Mouse (Mus musculus) C2C12 (cell line): Measurements from ENCODE around the gene Hsd17b13.

Source experiments
- CTCF ChIP-seq: IDR thresholded peaks from one replicate; pipeline ENCODE4 v1.5.1; 2011; ENCODE audit not compliant: control insufficient read depth, insufficient read depth, insufficient read length
- FOSL1 ChIP-seq: IDR thresholded peaks from one replicate; pipeline ENCODE4 v1.8.0; 2011; ENCODE audit warnings: mild to moderate bottlenecking, low read length; ENCODE audit not compliant: poor library complexity, insufficient read depth, severe bottlenecking
- MAX ChIP-seq: IDR thresholded peaks from one replicate; pipeline ENCODE4 v1.6.1; 2011; ENCODE audit warnings: mild to moderate bottlenecking, control low read depth
- MYOD1 ChIP-seq: IDR thresholded peaks from one replicate; pipeline ENCODE4 v1.6.1; 2011; ENCODE audit warnings: low read depth; ENCODE audit not compliant: control insufficient read depth, insufficient read length

DNA sequence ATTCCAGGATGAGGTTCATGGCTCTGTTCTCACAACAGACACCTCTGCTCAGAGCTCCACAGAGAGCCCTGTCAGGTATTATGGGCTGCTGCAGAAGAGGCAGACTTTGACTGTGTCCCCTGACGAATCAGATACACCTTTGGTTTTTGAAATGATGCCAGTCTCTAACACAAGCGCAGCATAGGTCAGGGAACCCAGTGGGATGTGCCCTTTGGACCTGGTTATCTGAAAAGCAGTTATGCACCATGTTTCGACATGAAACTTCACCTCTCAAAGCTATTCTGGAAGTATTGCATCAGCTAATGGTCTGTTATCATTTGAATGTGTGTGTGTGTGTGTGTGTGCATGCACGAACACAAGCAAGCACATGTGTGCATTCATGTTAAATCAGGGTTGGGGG, at the start of gene Hsd17b13:
- no peak for TF ChIP-seq CTCF
- TF ChIP-seq MYOD1: no peak
- TF ChIP-seq FOSL1: no peak
- no peak for TF ChIP-seq MAX
